ENCODE assay signal across 12 mouse cellular contexts in the genomic region with DNA sequence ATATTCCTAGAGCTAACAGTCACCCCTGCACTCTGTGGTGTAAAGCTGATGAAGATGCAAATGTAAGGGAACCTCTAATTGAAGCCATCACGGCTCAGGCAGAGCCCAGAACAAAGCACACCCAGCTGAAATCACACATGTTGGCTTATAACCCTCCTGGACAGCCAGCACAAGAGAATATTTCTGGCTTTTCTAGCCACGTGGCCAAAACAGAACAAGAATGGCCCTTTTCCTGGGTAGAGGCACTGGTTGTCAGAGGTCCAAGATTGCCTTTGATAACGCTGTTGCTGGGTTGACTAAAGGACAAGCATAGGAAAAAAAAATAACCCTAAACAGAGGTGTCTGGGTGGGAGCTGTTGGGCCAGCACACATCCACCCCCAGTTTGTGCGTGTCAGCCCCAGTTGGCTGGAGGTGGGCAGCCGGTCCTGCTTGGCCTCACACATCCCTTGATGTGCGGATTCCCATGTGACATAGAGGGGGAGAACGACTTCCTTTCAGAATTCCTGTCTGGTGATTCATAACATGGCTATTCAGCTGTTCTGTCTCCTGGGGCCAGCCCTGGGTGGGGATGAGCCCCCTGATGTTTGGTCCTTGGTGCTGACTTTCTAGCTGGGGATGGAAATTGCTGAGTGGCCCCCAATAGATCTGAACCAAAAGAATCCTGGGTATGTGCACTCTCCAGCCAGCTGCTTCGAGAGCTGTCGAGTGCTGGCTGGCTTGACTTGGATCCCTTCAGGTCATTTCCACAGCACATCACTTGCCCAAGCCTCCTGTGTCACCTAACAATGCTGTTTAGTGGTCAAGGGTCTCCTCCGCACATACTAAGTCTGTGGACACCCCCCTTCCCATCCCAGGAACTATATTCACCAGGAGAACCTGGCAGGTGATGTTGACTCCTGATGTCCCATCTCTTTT.
DNase-seq lines count a peak whose midpoint lies in the region; ATAC-seq and TF ChIP-seq lines count a peak whose summit lies in the region.
"Had no signal": no experiment of that assay in that cellular context is flagged by ENCODE, and none has a peak within 500 bp of the region (broad histone marks: within the 10 kb centered on the region; RNA-seq: fewer than 3 reads in every experiment).

No protein-coding gene starts in this region.

- H3K4me1 ChIP-seq in lung, postnatal 0 days (ENCODE audit: insufficient read depth, low read depth, low read length): no peaks in the 10 kb centered on the region
- H3K4me1 ChIP-seq: forebrain, embryonic 13.5 days; midbrain, embryonic 12.5 days had no signal

- no peaks in the 10 kb centered on the region for H3K36me3 ChIP-seq in lung, postnatal 0 days (ENCODE audit: insufficient read depth, low read length)
- H3K36me3 ChIP-seq: G1E; midbrain, embryonic 12.5 days had no signal

- 0 out of 2 replicates have a peak, but pooled peaks have one; percentile 10 for TF ChIP-seq EP300 in lung, postnatal 0 days (IDR thresholded peaks at IDR 0.05)

- DNase-seq in R1 (ENCODE audit: low read depth, low spot score) (peak; percentile 10), liver (no peak)
- DNase-seq in gastrocnemius, postnatal 10 days: peak; percentile 17
- peak; percentile 35 to 74 for DNase-seq in heart, postnatal 36 days
- DNase-seq in lung, postnatal 0 days (ENCODE audit: low spot score): peak; percentile 72
- DNase-seq in left cerebral cortex, adult 18-20 months (ENCODE audit: low spot score in 2 of 2): no peak
- DNase-seq in thymus, postnatal 10 days (ENCODE audit: low spot score in 2 of 2): no peak
- no peak for DNase-seq in layer of hippocampus, adult 9-10 months (ENCODE audit: low spot score)
- DNase-seq: right cerebral cortex, adult 18-20 months had no signal

- 31% methylated on average over 10 of the region's 10 CpGs for WGBS in lung, postnatal 0 days

- H3K4me3 ChIP-seq in lung, postnatal 0 days (ENCODE audit: low read depth, low read length): no peak overlapping the region
- H3K4me3 ChIP-seq: forebrain, embryonic 13.5 days; midbrain, embryonic 12.5 days had no signal

- no peaks in the 10 kb centered on the region for H3K9me3 ChIP-seq in lung, postnatal 0 days (ENCODE audit: low read length)
- H3K9me3 ChIP-seq: forebrain, embryonic 13.5 days; G1E; midbrain, embryonic 12.5 days had no signal

- H3K9ac ChIP-seq in lung, postnatal 0 days (replicated peaks; ENCODE audit: low read depth): no peak overlapping the region
- H3K9ac ChIP-seq: forebrain, embryonic 13.5 days; midbrain, embryonic 12.5 days had no signal

- 0 out of 2 replicates have a peak overlapping the region, but pooled peaks have one; percentile 32 for H3K27ac ChIP-seq in lung, postnatal 0 days (ENCODE audit: low read length)
- H3K27ac ChIP-seq: forebrain, embryonic 13.5 days; midbrain, embryonic 12.5 days had no signal

- TF ChIP-seq CTCF in lung, postnatal 0 days (IDR thresholded peaks at IDR 0.05): no peak

- no peak overlapping the region for H3K4me2 ChIP-seq in lung, postnatal 0 days (replicated peaks; ENCODE audit: low read depth, low read length)
- H3K4me2 ChIP-seq: forebrain, embryonic 13.5 days; midbrain, embryonic 12.5 days had no signal

- H3K27me3 ChIP-seq in lung, postnatal 0 days (replicated peaks; ENCODE audit: insufficient read depth, low read length): no peaks in the 10 kb centered on the region
- H3K27me3 ChIP-seq: forebrain, embryonic 13.5 days; midbrain, embryonic 12.5 days had no signal

- ATAC-seq in lung, postnatal 0 days: peak; percentile 83
- ATAC-seq: forebrain, embryonic 13.5 days had no signal

- intact Hi-C loops in heart, postnatal 36 days (cut with DNase I): no loop called here

Comparison
In these comparisons a context has a peak if more than half of its experiments do, and no peak if none do; other contexts are left out.
1. DNase-seq: peak in R1 (single experiment), gastrocnemius, postnatal 10 days (single experiment), heart, postnatal 36 days (2 of 2) and lung, postnatal 0 days (single experiment); none in left cerebral cortex, adult 18-20 months (0 of 2), thymus, postnatal 10 days (0 of 2), layer of hippocampus, adult 9-10 months (single experiment) and liver (single experiment).